Mouse (Mus musculus) gastrocnemius, adult 18-20 months (tissue): Measurements from ENCODE around the gene Pabpc4. TPM values are rescaled to one million over a fixed set of nuclear protein-coding genes. Genes with fewer than 3 reads are reported as not detected.

ENCODE experiments used
- DNase-seq: peaks from one replicate; pipeline ENCODE4 v3.0.0; 2021; ENCODE audit warnings: low spot score
- total RNA-seq, 2 experiments: library from RNA; stranded (reverse); gene quantifications; 2 replicates each; pipeline ENCODE4 v1.2.3; 2021

Gene Pabpc4
- total RNA-seq, 2 experiments from 2014 or later, result 307 to 316 TPM

DNA sequence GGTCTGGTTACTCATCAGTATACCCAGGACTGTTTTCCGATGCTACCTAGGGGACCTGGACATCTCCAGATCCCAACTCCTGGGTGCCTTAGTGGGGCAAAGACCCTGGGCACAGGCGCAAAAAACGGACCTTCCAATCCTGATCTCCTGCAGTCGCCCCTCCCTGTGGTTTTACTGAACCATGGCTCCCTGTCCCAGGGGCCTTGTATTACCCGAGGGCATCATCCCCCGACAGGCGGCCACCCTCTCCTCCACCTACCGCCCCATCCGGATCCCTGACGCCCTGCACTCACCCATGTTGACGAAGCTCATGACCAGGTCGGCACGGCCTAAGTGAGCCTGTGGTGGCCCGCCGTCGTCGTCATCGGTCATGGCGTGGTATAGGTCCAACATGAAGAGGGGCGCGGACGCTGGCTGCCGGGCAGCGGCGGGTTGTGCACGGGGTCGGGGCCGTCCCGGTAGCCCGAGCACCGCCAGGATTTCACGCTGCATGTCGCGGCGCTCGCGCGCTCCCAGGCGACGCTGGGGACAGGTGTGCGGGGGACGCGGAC, 80.0 kb downstream of the Pabpc4 start:
- DNase-seq, result no peak

DNA sequence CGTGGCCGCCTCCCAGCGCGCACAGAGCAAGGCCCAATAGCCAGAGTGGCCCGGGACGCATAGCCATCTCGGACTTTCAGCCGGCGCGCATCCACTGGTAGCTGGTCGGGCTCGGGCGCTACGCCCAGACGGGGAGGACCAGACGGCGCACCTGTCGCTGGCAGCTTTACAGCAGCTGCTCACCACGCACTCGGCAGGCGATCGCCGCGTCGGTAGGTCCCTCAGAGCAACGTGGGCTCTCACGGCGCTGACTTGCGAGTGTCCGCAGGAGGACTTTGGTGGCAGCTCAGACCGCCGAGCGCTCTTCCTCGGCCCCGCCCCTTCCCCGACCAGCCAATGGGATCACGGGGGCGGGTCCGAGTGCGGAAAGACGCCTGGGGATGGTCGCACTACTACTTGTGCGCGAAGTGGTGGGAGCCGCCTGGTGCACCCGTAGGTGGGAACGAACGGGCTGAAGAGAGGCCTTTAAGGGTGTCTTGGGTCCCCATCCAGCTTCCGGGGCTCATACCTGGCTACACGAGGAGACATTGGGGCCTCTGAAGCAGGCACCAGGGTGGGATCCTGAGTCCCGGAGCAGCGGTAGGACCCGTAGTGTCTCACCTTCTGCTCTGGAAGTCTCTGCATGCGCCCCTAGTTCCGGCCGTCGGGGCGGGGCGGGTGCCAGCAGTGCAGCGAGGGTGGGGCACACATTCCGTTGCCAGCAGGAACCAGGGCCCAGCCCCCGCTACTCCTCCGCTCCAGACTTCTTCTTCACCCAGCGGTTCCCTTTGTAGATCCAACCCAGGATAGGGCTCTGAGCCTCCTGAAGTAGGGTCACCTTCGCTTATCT, 80.7 kb downstream of the Pabpc4 start, which contains the start of gene Bmp8a:
TSS of gene Bmp8a (minus strand) at position 611 of the 829 bp plus-strand sequence.
- peak; percentile 58 for DNase-seq

DNA sequence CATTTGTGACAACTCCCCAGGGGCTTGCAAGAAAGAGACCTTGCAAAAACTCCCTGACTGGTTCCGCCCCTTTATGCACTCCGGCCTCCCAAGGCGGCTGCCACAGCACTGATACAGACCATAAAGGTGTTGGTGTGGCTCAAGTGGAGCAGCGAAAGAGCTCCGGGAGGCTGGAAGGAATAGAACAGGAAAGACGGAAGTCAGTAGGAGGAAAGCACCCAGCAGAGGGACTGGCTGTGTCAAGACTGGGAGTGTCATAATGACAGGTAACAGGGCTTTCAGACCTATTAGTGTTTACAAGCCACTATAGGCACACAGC, 81.3 kb downstream of the Pabpc4 start:
- DNase-seq, result no peak

Other genes starting within 250 kb of the Pabpc4 start
- gene Trit1, start 245.8 kb upstream of the Pabpc4 start, total RNA-seq, result 1 to 10 TPM; 6.5 to 6.8 TPM
- gene Bmp8b, start 157.2 kb upstream of the Pabpc4 start, total RNA-seq, result not detected
- not detected for gene Oxct2b, start 146.1 kb upstream of the Pabpc4 start, total RNA-seq
- gene Ppie, start 122.4 kb upstream of the Pabpc4 start, total RNA-seq, result 10 to 100 TPM; 20.5 to 20.9 TPM
- gene Hpcal4, start 79.1 kb upstream of the Pabpc4 start, total RNA-seq, result not detected
- 10 to 100 TPM; 41.3 to 43.9 TPM for gene Nt5c1a, start 60.8 kb upstream of the Pabpc4 start, total RNA-seq
- gene Heyl, start 28.8 kb upstream of the Pabpc4 start, total RNA-seq, result 1 to 10 TPM; 2.8 to 5.2 TPM
- gene Oxct2a, start 61.3 kb downstream of the Pabpc4 start, total RNA-seq, result under 1 TPM in 1 of 2 experiments, not detected in 1; 0.25 TPM
- gene Bmp8a, start 80.9 kb downstream of the Pabpc4 start, total RNA-seq, result under 1 TPM; 0.50 to 0.78 TPM